Mouse (Mus musculus) hindlimb bud, embryonic 11.5 days (tissue): ENCODE measurements around the gene Med7.

Source experiments
- DNase-seq: peaks from one replicate; pipeline ENCODE4 v3.0.0-alpha.2; 2012; ENCODE audit warnings: low read depth, low spot score; ENCODE audit errors: extremely low spot score

Gene Med7

GRCm38 (mm10) chr11:46488231-46488630 lies 51.5 kb downstream of the Med7 start:
- no peak for DNase-seq

GRCm38 (mm10) chr11:46488650-46489049 lies 51.9 kb downstream of the Med7 start:
- no peak for DNase-seq
